Mouse (Mus musculus): ENCODE results near the gene C1rb.

- TF ChIP-seq EP300 (IDR thresholded peaks at IDR 0.05; ENCODE audit: insufficient read depth, low read depth, low read length): no peak
- peak; percentile 62 for TF ChIP-seq CTCF (IDR thresholded peaks at IDR 0.05)
Measured at GRCm38 (mm10) chr6:124592186-124592700, 22.1 kb downstream of the C1rb start.
